Mouse (Mus musculus) ovary, adult 18-20 months (tissue): Measurements from ENCODE around the gene Ryk.
"Not testable (repeated sequence)": the region's sequence is repeated elsewhere in the genome, so short reads cannot be mapped to it uniquely, and the experiment has no call there.

Experiments
- DNase-seq: peaks from one replicate; pipeline ENCODE4 v3.0.0; 2022; ENCODE audit warnings: low spot score, mixed read lengths

The Ryk gene

DNA sequence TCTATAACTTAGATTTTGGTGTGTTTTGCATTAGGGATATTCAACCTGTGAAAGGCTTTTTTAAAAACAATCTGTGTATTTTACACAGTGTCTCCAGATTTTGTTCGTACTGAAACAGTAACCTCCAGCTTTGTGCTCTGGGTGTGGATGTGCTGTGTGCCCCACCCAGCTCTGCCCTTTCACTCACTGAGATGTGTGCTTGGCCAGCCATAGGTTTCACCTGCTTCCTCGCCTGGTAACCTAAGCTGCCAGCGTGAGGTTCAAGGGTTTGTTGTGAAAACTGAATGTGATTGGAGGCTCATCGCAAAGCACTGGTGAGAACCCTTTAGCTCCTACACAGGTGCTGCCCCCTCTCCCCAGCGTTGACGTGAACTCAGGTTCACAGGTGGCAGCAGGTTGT lies 70.2 kb downstream of the Ryk start:
- DNase-seq, result no peak

DNA sequence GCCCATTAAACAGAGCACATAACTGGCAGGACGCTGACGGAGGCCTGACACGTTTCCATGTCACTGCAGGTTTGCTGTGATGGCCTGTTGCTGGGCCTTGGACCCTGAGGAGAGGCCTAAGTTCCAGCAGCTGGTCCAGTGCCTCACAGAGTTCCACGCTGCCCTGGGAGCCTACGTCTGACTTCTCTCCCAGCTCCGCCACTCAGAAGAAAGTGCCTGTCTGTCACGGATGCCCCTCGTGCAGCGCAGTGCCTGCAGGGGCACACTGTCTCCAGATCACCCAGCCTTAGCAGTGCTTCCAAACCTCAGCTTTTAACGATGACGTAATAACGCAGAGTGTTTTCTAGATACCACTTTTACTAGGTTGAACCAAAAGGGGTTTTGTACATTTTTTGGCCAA lies 72.1 kb downstream of the Ryk start:
- DNase-seq, result no peak

DNA sequence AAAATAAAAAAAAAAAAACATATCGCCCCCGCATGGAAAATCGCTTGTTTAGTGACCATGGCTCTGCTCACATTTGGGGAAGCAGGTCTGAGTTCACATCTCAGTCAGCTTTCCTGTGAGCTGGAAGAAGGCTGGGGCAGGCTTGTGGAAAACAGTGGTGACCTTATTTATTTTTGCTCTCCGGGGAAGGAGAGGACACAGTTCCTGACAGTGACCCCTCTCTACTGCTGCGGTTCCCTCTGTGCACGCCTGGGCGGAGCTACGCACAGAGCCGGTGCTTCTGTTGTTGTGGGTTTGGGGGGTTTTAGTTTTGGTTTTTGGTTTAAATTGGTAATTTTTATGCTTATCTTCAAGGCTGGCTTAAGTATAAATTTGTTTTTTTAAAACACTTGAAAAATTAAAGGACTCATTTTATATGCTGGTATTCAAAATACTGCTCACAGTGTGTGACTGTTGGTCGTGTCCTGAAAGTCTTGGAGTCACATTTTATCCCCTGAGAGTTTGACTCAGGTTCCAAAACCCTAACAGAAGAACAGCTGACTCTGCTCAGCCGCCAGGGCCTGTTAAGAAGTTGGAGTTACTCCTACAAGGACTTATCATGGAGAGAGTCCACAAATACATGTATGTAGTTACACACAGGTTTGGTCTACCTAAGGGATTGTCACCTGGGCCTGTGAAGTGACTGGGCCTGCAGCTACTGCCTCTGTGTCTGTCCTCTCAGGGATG lies 73.0 kb downstream of the Ryk start:
- no peak for DNase-seq

DNA sequence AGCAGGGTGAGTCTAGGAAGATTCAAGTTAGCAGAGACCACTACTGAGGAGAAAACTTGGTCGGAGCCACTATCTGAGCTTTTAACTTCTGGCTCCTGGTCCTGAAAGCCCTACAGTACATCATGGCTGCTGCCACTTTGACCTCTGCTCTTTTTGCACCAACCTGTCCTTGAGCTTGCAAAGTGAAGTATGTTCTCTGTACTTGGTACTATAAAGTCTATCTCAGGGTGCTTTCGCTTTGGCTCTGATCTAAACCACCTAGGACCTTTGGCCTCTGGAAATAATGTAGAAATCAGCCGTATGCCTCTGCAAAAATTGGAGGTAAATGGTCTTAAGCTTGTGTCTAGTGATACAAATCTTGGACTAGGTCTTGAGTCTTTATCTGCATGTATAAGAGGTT lies 76.8 kb downstream of the Ryk start:
- no peak for DNase-seq

DNA sequence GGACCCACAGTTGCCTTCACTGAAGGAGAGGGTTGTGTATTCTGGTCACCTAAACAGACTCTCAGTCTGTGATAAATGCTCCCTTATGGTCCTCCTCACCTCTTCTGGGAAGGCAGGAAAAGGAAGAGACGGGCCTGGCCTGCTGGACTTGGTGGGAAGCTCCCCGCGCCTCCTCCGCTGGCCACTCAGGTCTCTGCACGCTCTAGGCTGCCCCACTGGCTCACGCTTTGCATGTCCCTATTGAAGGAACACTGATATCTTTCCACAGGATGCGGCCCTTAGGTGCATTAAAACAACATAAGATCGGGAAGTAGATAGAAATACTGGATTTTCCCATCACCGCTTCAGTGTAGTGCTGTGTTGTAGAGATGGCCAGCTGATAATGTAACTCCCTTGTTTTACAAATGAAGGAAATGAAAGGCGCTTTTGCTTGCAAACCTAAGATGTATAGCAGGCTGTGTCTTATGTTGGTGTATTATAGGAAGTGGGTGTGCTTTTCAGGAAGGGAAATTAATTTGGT lies 77.9 kb downstream of the Ryk start:
- no peak for DNase-seq

DNA sequence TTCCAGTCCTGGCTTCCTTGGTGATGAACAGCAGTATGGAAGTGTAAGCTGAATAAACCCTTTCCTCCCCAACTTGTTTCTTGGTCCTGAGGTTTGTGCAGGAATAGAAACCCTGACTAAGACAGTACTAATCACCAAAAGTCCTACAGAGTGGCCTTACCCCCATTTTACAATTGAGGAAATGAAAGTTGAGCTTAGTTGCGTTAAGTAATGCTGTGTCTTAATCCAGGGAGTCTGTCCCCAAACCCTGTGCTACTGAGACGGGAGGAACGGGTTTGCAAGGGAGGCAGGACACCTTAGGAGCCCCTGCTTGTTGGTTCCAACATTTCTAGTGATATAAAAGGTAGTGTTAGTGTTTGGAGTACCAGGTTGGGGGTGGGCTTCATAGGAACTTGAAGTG lies 78.9 kb downstream of the Ryk start:
- not testable (repeated sequence) for DNase-seq

DNA sequence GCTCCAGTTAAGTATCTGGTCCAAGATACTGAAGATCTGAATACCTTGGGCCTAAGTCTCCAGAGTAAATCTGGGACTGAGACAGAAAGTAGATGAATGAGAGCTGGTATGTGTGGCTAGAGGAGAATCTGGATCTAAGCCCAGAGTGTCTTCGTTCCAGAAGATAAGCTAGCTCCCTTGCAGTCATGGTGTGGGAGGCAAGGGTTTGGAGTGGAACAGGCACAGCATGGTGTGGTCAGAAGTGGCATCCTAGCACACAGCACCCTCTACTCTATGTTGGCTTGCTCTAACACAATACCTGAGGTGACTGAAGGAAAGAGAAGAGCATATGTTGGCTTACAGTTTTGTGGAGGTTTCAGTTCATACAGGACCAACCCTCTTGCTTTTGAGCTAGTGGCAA lies 79.9 kb downstream of the Ryk start:
- DNase-seq, result peak; percentile 37

DNA sequence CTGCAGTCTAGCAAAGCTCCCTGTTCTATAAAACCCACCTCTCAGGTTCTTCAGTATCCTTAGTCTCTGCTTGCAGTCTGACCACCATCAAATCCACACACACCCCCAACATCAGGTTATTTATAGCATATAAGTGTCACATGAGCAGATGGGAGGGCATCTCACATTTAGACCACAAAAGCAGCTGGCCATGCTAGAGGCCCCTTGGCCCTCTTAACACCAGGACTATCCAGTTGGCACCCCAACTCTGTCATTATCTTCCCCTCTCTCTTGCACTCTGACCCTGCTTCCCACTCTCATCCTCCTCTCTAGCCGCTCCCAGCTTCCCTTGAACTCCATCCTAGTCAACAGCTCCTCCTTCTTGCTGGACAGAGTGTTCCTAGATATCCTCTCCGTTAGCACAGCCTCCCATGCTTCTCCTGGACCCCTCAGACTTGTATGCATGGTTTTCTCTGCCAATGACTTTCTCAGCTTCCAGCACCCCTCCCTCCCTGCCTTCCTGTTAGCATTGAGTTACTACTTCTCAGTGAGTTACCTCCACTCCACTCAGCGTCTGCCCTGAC lies 80.7 kb downstream of the Ryk start:
- no peak for DNase-seq

DNA sequence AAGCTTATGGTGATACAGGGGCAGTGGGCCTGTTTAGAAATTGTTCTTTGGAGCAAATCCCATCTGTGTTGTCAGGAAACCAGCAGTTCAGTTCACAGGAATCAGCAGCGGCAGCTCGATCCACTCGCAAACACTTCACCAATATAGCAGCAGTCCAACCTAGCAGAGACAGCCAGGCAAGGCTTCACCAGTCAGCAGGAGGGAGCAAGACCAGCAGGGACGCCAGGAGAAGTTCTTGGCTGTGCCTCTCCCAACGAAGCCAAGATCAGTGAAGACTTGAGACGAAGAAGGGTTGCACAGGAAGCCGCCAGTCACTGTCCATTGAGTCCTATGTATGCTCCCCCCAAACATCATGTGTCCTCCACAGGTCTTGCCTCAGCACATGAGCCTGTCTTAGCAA lies 81.4 kb downstream of the Ryk start:
- no peak for DNase-seq

DNA sequence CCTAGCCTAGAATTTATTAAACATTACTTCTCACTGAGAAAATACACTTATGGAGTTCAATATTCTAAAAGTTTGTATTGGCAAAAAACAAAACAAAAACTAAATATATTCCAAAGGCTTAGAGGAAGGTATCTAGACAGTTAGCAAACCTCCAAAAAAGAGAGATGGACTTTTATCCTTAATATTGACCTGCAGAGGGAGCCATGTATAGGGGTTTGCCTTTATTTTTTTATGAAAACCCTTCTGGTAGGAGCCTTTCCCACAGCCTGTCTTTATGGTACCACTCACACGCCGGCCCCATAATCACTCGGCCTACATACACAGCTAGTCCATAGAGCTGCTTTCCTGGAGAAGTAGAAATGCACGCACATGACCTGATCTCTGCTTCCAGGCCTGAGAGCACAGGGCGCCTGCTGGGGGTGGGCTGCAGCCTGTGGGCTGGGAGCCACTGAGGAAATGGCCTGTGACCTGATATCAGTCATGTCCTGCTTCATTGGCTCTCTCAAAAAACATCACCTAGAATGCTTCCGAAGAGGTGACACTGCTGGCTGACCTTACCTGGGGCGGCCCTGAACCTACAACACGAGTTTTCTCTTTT lies 82.9 kb downstream of the Ryk start:
- no peak for DNase-seq

DNA sequence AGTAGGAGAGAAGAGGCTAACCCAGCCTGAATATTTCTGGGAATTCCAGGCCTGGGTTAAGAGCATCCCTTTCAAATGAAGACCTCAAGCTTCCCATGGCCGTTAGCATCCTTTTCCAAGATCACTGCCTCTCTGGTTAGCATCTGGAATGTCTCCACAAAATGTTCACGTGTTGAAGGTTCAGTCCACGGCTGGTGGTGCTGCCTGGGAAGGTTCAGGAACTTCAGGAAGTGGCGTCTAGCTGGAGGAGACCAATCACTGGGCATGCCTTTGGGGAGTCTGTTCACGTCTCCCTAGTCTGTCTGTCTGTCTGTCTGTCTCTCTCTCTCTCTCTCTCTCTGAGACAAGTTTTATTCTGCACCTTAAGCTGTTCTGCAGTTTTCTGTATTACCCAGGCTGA lies 84.8 kb downstream of the Ryk start:
- DNase-seq, result no peak

DNA sequence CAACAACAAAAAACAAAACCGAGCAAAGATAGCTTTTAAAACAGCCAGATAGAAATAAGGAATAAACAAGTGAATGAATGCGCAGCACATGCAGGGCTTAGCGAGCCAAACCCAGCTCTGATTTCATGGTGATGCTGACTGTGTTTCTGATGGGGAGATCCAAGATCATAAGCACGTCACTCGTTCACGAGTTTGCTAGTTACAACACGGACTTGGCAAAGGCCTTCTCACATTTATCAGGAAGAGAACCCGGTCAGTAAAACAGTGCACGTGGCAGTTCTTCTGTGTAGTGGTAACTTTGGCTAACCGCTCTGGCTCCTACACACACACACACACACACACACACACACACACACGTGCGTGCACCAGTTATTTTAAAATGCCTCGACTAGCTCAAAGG lies 87.1 kb downstream of the Ryk start:
- no peak for DNase-seq

DNA sequence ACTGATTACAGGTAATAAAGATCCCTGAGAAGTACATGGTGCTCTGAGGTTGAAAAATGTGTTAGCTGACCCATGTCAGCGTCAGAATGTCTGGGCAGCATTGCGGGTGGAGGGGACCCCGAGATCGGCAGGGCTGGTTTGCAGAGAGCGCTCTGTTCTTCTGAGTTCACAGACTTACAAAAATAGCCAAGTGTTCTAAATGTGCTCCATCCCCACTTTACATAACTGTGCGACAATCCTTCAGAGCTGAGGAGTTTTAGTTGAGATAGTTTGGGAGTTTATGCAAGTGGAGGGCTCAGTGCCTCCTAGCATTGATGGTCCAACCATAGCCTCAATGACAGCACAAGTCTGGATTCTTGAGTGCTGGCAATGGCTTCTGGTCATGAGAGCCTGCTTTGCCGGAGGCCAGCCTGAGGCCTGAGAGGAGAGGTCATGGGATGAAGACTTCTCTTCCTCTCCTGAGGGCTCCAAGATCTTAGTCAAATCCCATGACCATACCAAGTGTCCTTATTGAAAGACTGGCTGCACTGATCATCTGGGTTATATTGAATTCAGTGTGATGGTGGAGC lies 88.2 kb downstream of the Ryk start:
- no peak for DNase-seq

DNA sequence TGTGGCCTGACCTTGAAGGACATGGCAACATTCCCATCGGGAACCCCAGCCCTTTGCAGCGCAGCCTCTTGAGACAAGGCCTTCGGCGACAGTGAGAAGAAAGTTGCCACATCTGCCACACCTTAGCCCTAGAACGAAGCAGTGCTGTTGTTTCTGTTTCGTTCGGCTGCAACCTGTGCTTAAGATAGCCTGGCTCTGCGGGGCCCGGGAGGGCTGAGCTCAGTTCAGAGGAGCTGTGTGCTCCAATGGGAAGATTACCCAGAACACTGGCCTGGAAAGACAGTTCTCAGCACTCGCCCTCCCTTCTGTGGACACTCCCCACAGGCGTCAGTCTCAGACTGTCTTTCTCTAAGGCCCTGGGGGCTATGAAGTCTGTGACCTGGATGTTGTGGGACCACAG lies 89.1 kb downstream of the Ryk start:
- no peak for DNase-seq

DNA sequence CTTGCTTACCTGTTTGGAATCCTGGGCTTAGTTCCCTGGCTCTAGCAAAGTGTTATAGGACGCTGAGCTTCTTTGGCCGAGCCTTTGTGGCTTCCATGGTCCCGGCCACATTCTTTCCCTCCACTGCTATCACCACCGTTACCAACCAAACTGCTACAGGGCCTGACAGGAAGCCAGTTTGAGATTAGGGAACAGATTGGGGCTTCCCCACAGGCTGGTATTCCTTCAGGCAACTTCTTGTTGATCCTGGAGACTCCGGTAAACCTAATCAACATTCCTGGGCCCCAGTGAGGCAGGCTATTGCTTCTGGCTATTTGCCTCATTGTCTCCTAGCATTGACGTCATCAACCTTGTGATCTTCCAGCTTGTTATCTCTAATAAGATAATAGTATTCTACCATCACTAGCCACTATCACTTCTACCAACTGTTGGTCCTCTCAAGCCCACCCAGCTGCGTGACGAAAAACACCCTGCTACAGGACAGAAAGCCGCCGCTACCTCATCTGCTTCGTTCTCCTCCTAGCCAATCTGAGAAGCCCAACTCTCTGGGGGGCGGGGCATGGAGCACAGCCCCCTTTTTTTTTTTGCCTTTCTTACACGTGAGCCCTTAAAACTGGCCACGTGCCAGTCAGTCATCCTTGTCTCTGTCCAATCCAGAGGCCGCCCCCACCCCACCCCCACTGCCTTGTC lies 90.1 kb downstream of the Ryk start:
- no peak for DNase-seq

DNA sequence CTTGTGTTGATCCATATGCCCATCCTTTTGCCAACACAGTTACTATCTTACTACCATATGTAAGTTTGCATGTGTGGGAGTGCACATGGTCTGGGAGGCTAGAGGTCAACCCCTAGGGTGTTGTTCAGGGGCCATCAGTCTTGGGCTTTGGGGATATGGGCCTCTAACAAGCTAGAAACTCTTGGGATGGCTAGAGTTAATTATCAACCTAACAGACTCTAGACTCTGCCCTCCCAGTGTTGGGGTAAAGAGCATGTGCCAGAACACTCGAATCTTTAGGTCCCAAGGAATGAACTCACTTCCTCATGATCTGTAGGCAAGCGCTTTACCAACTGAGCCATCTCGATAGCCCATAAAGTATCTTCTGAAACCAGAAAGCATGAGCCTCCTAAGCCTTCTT lies 91.4 kb downstream of the Ryk start:
- DNase-seq, result no peak

DNA sequence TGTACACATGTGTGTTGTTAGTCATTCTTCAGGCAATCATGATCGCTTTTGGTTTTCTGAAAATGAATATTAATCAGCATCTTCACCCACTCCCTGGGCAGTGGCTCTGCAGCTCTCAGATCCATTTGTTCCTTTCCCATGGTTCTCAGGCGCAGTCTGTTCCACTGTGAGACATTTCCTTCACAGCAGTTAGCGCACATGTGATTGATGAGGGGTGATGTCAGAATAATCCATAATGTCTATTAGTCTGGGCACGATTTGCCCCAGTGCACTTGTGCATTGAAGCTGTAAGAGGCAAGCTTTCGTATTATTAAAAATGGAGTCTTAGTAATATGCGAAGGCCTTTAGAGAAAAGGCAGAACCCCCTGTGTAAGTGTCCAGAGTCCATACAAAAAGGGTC lies 95.1 kb downstream of the Ryk start:
- DNase-seq, result no peak

DNA sequence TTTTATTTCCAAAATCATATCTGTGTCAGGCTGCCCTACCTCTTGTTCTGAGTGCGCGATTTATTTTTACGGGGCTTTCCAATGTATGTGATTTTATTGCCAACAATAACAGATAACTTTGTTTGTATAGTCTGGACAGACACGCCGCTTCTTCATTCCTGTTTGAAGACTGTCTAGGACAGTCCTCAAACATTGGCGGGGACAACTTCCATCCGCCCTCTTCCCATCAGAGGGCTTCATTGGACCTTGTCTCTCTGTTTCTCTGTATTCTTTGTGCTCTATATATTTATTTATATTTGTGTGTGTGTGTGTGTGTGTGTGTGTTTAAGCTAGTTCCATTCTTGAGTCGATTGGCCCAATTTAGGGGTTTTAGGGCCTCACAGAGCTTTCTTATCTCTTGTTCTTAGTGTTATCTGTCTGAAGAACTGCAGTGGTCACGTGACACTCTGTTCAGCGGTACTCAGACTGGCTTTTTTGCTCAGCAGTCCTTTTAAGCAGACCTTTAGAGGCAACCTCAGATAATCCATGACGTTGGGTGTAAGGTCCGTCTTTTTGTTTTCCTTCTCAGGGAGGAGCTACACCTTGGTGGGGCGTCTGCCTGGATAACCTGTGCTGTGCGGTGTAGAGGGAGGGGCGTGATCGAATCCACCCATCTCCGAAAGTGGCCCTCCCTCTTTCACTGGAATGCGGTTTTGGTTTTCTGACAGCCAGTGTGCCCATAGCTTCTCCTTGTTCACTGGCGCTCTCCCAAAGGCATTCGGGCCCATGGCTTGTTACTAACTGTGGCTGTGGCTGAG lies 99.4 kb downstream of the Ryk start:
- DNase-seq, result peak; percentile 43

DNA sequence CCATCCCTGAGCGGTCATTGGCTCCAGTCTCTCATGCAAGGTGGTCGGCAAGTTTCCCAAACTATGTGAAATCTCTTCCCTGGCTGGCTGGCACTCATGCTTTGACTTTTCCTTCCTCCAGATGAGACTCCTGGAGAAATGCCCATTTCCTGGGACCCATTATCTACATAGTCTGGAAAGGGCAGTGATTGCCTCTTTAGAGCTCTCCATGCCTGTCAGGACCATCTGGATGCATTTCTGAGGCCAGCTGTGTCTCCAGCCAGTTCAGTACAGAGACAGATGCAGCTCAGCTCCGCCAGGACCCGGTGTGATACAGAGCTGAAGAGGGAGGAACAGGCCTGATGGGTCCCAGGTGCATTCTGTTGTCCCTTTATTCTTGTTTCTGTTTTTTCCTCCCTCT lies 107.5 kb downstream of the Ryk start:
- DNase-seq, result no peak

DNA sequence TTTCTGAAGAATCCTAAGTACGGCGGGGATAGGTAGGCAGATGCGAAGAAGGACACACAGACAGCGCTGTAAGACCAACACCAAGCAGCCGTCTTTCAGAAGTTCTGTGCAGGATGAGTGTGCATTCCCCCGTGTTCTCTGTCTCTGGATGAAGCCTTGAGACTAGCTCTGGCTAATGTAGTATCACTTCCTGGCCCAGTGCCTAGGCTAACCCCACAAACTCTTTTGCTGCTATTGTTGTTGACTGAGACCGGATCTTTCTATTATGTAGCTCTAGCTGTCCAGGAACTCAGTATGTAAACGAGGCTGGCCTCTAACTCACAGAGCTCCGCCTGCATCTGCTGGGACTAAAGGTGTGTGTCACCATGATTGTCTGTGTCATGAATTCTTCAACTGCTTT lies 110.2 kb downstream of the Ryk start:
- DNase-seq, result no peak

DNA sequence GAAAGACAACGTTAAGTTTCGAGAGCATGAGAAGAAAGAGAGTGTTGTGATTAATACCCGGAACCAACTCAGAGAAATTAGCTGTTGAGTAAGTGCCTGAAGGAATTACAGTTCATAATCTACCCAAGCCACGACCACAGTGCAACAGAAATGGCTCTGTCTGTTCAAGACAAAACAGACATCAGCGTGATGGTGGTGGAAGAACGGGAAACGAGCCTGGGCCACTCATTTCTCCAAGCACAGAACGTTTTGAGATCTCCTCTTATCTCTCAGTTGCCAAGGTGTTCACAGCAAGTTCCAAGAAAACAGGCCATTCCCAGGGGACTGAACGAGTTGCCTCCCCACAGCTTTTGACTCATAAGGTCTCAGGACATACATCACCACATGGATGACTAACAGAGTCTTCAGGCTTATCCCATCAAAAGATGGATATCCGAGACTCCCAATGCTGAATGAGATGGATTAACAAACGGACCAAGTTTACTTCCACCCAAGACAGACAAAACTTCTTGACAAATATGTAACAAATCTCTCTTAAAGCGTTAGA lies 111.8 kb downstream of the Ryk start:
- DNase-seq, result no peak

DNA sequence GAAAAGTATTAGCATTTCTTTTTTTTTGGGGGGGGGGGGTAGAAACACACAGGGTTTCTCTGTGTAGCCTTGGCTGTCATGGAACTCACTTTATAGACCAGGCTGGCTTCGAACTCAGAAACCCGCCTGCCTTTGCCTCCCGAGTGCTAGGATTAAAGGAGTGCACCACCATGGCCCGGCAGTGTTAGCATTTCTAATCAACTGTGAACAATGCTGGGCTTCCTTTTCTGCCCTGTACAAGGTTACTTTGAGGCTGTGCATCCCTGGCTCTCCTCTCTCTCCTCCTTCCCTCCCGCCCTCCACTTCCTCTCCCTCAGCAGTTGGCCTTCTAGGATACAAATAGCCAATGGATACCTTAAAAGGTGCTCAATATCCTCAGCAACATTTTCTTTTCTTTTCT lies 114.0 kb downstream of the Ryk start:
- no peak for DNase-seq
